ENCODE assay signal across 9 mouse cellular contexts in genomic region chr2:27327076-27327475, GRCm38 (mm10).
DNase-seq lines count a peak whose midpoint lies in the region; ATAC-seq and TF ChIP-seq lines count a peak whose summit lies in the region.
"Had no signal": no experiment of that assay in that cellular context is flagged by ENCODE, and none has a peak within 500 bp of the region (broad histone marks: within the 10 kb centered on the region; RNA-seq: fewer than 3 reads in every experiment).

No protein-coding gene starts in this region.

- peaks cover 43% of the 10 kb centered on the region for H3K4me1 ChIP-seq in kidney, embryonic 16.5 days (ENCODE audit: insufficient read depth, low read length)
- H3K4me1 ChIP-seq in embryonic facial prominence, embryonic 10.5 days = peaks cover 91% of the 10 kb centered on the region
- 0 out of 2 replicates have a peak, but pooled peaks cover 3% of the 10 kb centered on the region for H3K4me1 ChIP-seq in intestine, postnatal 0 days (replicated peaks; ENCODE audit: control insufficient read depth, insufficient read depth, low read length)
- peaks cover 15% of the 10 kb centered on the region; the same call in 1 of the 2 replicates for H3K4me1 ChIP-seq in midbrain, embryonic 11.5 days (ENCODE audit: control insufficient read depth, insufficient read depth, low read length)

- H3K27ac ChIP-seq in kidney, embryonic 16.5 days (ENCODE audit: low read length) = no peak overlapping the region; the same call in 1 of the 2 replicates
- peak overlapping the region; percentile 54 for H3K27ac ChIP-seq in embryonic facial prominence, embryonic 10.5 days (replicated peaks)
- no peak overlapping the region for H3K27ac ChIP-seq in intestine, postnatal 0 days (ENCODE audit: low read depth, low read length)
- H3K27ac ChIP-seq in midbrain, embryonic 11.5 days (ENCODE audit: low read depth, low read length) = no peak overlapping the region

- peak; percentile 41 for DNase-seq in kidney, postnatal 14 days
- DNase-seq in embryonic facial prominence, embryonic 10.5 days (ENCODE audit: low spot score) = no peak
- no peak for DNase-seq in layer of hippocampus, adult 11-12 months (ENCODE audit: low spot score)
- no peak for DNase-seq in left cerebral cortex, postnatal 36 days (ENCODE audit: low spot score in 2 of 2)
- no peak for DNase-seq in midbrain, embryonic 11.5 days (ENCODE audit: low spot score, missing footprints)

- no peak for TF ChIP-seq CTCF in intestine, postnatal 0 days (IDR thresholded peaks at IDR 0.05; ENCODE audit: low read depth)

- H3K27me3 ChIP-seq in kidney, embryonic 16.5 days (ENCODE audit: insufficient read depth, low read length) = no peaks in the 10 kb centered on the region
- H3K27me3 ChIP-seq in embryonic facial prominence, embryonic 10.5 days (replicated peaks; ENCODE audit: low read depth, poor library complexity, severe bottlenecking) = no peaks in the 10 kb centered on the region
- H3K27me3 ChIP-seq in intestine, postnatal 0 days (replicated peaks; ENCODE audit: control insufficient read depth, insufficient read depth, low read length) = no peaks in the 10 kb centered on the region
- H3K27me3 ChIP-seq in midbrain, embryonic 11.5 days (ENCODE audit: control insufficient read depth, insufficient read depth, low read length) = no peaks in the 10 kb centered on the region

- H3K4me3 ChIP-seq in kidney, embryonic 16.5 days (ENCODE audit: low read length) = no peak overlapping the region
- no peak overlapping the region for H3K4me3 ChIP-seq in embryonic facial prominence, embryonic 10.5 days
- H3K4me3 ChIP-seq in intestine, postnatal 0 days (ENCODE audit: low read depth, low read length) = no peak overlapping the region
- H3K4me3 ChIP-seq in midbrain, embryonic 11.5 days (ENCODE audit: low read depth, low read length) = no peak overlapping the region

- H3K9ac ChIP-seq in kidney, embryonic 16.5 days (replicated peaks; ENCODE audit: low read length) = no peak overlapping the region
- no peak overlapping the region for H3K9ac ChIP-seq in intestine, postnatal 0 days (ENCODE audit: low read depth, low read length)
- H3K9ac ChIP-seq in midbrain, embryonic 11.5 days (ENCODE audit: low read length) = no peak overlapping the region

- H3K9me3 ChIP-seq in kidney, embryonic 16.5 days (ENCODE audit: low read length) = no peaks in the 10 kb centered on the region
- H3K9me3 ChIP-seq in embryonic facial prominence, embryonic 10.5 days = no peaks in the 10 kb centered on the region
- H3K9me3 ChIP-seq in intestine, postnatal 0 days (ENCODE audit: control insufficient read depth) = no peaks in the 10 kb centered on the region
- no peaks in the 10 kb centered on the region for H3K9me3 ChIP-seq in midbrain, embryonic 11.5 days (ENCODE audit: control insufficient read depth, low read length)
- H3K9me3 ChIP-seq: G1E had no signal

- no peak; the same call in 1 of the 2 replicates for ATAC-seq in kidney, embryonic 16.5 days (ENCODE audit: low FRiP score, low TSS enrichment)
- ATAC-seq in intestine, postnatal 0 days = peak; percentile 34; the same call in 1 of the 2 replicates
- peak; percentile 49 for ATAC-seq in megakaryocyte-erythroid progenitor cell, adult 5-6 weeks (replicated peaks; ENCODE audit: low FRiP score, low TSS enrichment, poor library complexity, severe bottlenecking)
- ATAC-seq in midbrain, embryonic 11.5 days (ENCODE audit: low FRiP score) = no peak

- 73% methylated on average over 6 of the region's 6 CpGs for WGBS in kidney, embryonic 16.5 days
- 74% methylated on average over 6 of the region's 6 CpGs for WGBS in embryonic facial prominence, embryonic 10.5 days
- 40% methylated on average over 6 of the region's 6 CpGs for WGBS in intestine, postnatal 0 days
- 78% methylated on average over 6 of the region's 6 CpGs for WGBS in midbrain, embryonic 11.5 days

- intact Hi-C loops in left cerebral cortex, postnatal 36 days (cut with DNase I) = no loop called here

- H3K4me2 ChIP-seq in kidney, embryonic 16.5 days (replicated peaks; ENCODE audit: low read depth, low read length) = no peak overlapping the region
- H3K4me2 ChIP-seq in intestine, postnatal 0 days (replicated peaks; ENCODE audit: low read depth) = no peak overlapping the region
- H3K4me2 ChIP-seq in midbrain, embryonic 11.5 days = no peak overlapping the region

- no peaks in the 10 kb centered on the region for H3K36me3 ChIP-seq in kidney, embryonic 16.5 days (ENCODE audit: insufficient read depth, low read length)
- H3K36me3 ChIP-seq in embryonic facial prominence, embryonic 10.5 days (replicated peaks) = no peaks in the 10 kb centered on the region
- no peaks in the 10 kb centered on the region for H3K36me3 ChIP-seq in intestine, postnatal 0 days (ENCODE audit: control insufficient read depth, insufficient read depth)
- H3K36me3 ChIP-seq in midbrain, embryonic 11.5 days (ENCODE audit: control insufficient read depth, insufficient read depth, low read length) = no peaks in the 10 kb centered on the region
- H3K36me3 ChIP-seq: G1E had no signal

Comparison
In these comparisons a context has a peak if more than half of its experiments do, and no peak if none do; other contexts are left out.
1. ATAC-seq: peak in intestine, postnatal 0 days (single experiment) and megakaryocyte-erythroid progenitor cell, adult 5-6 weeks (single experiment); none in kidney, embryonic 16.5 days (single experiment) and midbrain, embryonic 11.5 days (single experiment).